Mouse (Mus musculus) heart, embryonic 16.5 days (tissue): ENCODE data around the gene B9d1. TPM values are rescaled to one million over a fixed set of nuclear protein-coding genes. Genes with fewer than 3 reads are reported as not detected.

Source experiments
- ATAC-seq: fragments of 200-750 bp; cut with Nextera tagmentation; replicated peaks from 2 replicates; pipeline ENCODE4 v1.8.0; 2017; ENCODE audit warnings: moderate number of reproducible peaks; ENCODE audit not compliant: insufficient read depth, low FRiP score; ENCODE audit errors: extremely low read depth
- H3K27ac ChIP-seq: fragments of 300-500 bp; sonication (generic); 2 replicates; pipeline ENCODE4 v1.5.1; 2014; ENCODE audit warnings: mild to moderate bottlenecking, low read length, control low read depth, moderate library complexity
- H3K27me3 ChIP-seq: fragments of 300-500 bp; sonication (generic); 2 replicates; pipeline ENCODE4 v1.6.1; 2014; ENCODE audit warnings: low read length, mixed read lengths; ENCODE audit not compliant: control insufficient read depth, insufficient read depth
- H3K36me3 ChIP-seq: fragments of 300-500 bp; sonication (generic); 2 replicates; pipeline ENCODE4 v1.6.1; 2014; ENCODE audit not compliant: control insufficient read depth, insufficient read depth
- H3K4me1 ChIP-seq: fragments of 300-500 bp; sonication (generic); 2 replicates; pipeline ENCODE4 v1.6.1; 2014; ENCODE audit warnings: low read length, mixed read lengths; ENCODE audit not compliant: control insufficient read depth, insufficient read depth
- H3K4me2 ChIP-seq: fragments of 300-500 bp; sonication (generic); 2 replicates; pipeline ENCODE4 v1.6.1; 2014; ENCODE audit warnings: low read depth, mild to moderate bottlenecking, control low read depth, low read length
- H3K4me3 ChIP-seq: fragments of 300-500 bp; sonication (generic); 2 replicates; pipeline ENCODE4 v1.5.1; 2014; ENCODE audit warnings: mild to moderate bottlenecking, control low read depth, low read length
- H3K9ac ChIP-seq: fragments of 300-500 bp; sonication (generic); 2 replicates; pipeline ENCODE4 v1.6.1; 2014; ENCODE audit warnings: low read length, control low read depth
- H3K9me3 ChIP-seq: fragments of 300-500 bp; sonication (generic); replicated peaks from 2 replicates; pipeline ENCODE4 v1.6.1; 2016; ENCODE audit warnings: low read length; ENCODE audit not compliant: control insufficient read depth
- WGBS: fragments of 180-500 bp; shearing (Covaris S2); extraction: QIAGEN DNeasy Blood & Tissue Kit; methylation state at CpG from one replicate; pipeline ENCODE4 v1.1.7; 2014; 5-methylcytosine and 5-hydroxymethylcytosine counted together
- polyA plus RNA-seq: library from polyadenylated mRNA; unstranded; fragments of >200 nt; fragmentation: Nextera tagmentation; extraction: Ambion mirVana; gene quantifications from 2 replicates; pipeline ENCODE4 v1.2.1, GENCODE M21; 2015

The B9d1 gene
- polyA plus RNA-seq, 1 experiment from 2014 or later: 11.6 TPM

DNA sequence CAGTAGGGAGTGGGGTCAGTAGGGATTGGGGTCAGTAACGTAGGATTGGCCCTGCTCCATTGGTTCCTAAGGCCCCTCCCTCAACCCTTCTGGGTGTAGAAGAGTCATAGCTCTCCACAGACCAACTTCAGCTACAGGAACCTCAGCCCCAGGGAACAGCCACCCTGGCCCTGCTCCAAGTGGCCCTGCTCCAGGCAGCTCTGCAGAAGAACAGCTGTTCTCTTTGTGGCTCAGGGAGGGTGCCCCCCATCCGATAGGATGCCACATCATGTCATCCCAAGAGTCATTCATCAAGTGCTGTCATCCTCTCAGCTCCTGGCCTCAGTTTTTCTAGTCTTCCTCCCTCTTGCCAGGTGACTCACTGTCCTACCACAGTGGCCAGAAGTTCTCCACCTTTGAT is 17.5 kb upstream of the B9d1 start:
- WGBS: 16% methylated on average over 2 of the region's 2 CpGs
- ATAC-seq: peak; percentile 46
- peaks cover 26% of the 10 kb centered on the region for H3K36me3 ChIP-seq
- no peaks in the 10 kb centered on the region for H3K9me3 ChIP-seq
- no peak overlapping the region for H3K27ac ChIP-seq
- no peak overlapping the region for H3K9ac ChIP-seq
- H3K4me2 ChIP-seq: peak overlapping the region; percentile 46
- H3K27me3 ChIP-seq: no peaks in the 10 kb centered on the region
- no peak overlapping the region for H3K4me3 ChIP-seq
- peaks cover 10% of the 10 kb centered on the region for H3K4me1 ChIP-seq

GRCm38 (mm10) chr11:61487936-61488335 is 17.0 kb upstream of the B9d1 start:
- Histone ChIP-seq H3K9ac (no peak overlapping the region), H3K4me1 (peaks cover 13% of the 10 kb centered on the region), H3K36me3 (peaks cover 26% of the 10 kb centered on the region), H3K4me2 (no peak overlapping the region), H3K4me3 (no peak overlapping the region), H3K27ac (no peak overlapping the region), H3K9me3 (no peaks in the 10 kb centered on the region), H3K27me3 (no peaks in the 10 kb centered on the region)
- ATAC-seq: no peak
- 83% methylated on average over 7 of the region's 7 CpGs for WGBS

GRCm38 (mm10) chr11:61489085-61489484 is 15.9 kb upstream of the B9d1 start:
- Histone ChIP-seq H3K4me2 (no peak overlapping the region), H3K27ac (no peak overlapping the region)

GRCm38 (mm10) chr11:61489874-61490273 is 15.1 kb upstream of the B9d1 start:
- H3K9me3 ChIP-seq: no peaks in the 10 kb centered on the region
- no peak overlapping the region for H3K4me2 ChIP-seq
- H3K36me3 ChIP-seq: peaks cover 26% of the 10 kb centered on the region
- no peak overlapping the region for H3K27ac ChIP-seq
- no peaks in the 10 kb centered on the region for H3K27me3 ChIP-seq
- H3K4me3 ChIP-seq: no peak overlapping the region
- 93% methylated on average over 8 of the region's 8 CpGs for WGBS
- H3K4me1 ChIP-seq: peaks cover 18% of the 10 kb centered on the region
- H3K9ac ChIP-seq: no peak overlapping the region
- ATAC-seq: no peak

More at GRCm38 (mm10) chr11:61489085-61489484, 15.9 kb upstream of the B9d1 start:
- Histone ChIP-seq H3K9me3 (no peaks in the 10 kb centered on the region), H3K4me1 (peaks cover 18% of the 10 kb centered on the region), H3K9ac (no peak overlapping the region), H3K36me3 (peaks cover 26% of the 10 kb centered on the region), H3K4me3 (no peak overlapping the region), H3K27me3 (no peaks in the 10 kb centered on the region)
- 78% methylated on average over 2 of the region's 2 CpGs for WGBS
- no peak for ATAC-seq

- 87% methylated on average over 22 of the region's 22 CpGs for WGBS
Measured at GRCm38 (mm10) chr11:61490944-61491520, 13.9 kb upstream of the B9d1 start.

GRCm38 (mm10) chr11:61492749-61493401 is 12.1 kb upstream of the B9d1 start:
- ATAC-seq: no peak
- H3K36me3 ChIP-seq: peaks cover 26% of the 10 kb centered on the region
- H3K9ac ChIP-seq: peak overlapping the region; percentile 80
- H3K4me1 ChIP-seq: peaks cover 12% of the 10 kb centered on the region
- no peak overlapping the region for H3K27ac ChIP-seq
- no peaks in the 10 kb centered on the region; the same call in 1 of the 2 replicates for H3K9me3 ChIP-seq
- H3K4me2 ChIP-seq: peak overlapping the region; percentile 91
- no peaks in the 10 kb centered on the region for H3K27me3 ChIP-seq
- peak overlapping the region; percentile 73 for H3K4me3 ChIP-seq
- 57% methylated on average over 12 of the region's 12 CpGs for WGBS

More at GRCm38 (mm10) chr11:61490944-61491520, 13.9 kb upstream of the B9d1 start:
- Histone ChIP-seq H3K9ac (no peak overlapping the region), H3K27me3 (no peaks in the 10 kb centered on the region), H3K9me3 (no peaks in the 10 kb centered on the region), H3K4me1 (peaks cover 22% of the 10 kb centered on the region), H3K4me2 (no peak overlapping the region), H3K27ac (no peak overlapping the region), H3K36me3 (peaks cover 26% of the 10 kb centered on the region), H3K4me3 (no peak overlapping the region)
- ATAC-seq: no peak

DNA sequence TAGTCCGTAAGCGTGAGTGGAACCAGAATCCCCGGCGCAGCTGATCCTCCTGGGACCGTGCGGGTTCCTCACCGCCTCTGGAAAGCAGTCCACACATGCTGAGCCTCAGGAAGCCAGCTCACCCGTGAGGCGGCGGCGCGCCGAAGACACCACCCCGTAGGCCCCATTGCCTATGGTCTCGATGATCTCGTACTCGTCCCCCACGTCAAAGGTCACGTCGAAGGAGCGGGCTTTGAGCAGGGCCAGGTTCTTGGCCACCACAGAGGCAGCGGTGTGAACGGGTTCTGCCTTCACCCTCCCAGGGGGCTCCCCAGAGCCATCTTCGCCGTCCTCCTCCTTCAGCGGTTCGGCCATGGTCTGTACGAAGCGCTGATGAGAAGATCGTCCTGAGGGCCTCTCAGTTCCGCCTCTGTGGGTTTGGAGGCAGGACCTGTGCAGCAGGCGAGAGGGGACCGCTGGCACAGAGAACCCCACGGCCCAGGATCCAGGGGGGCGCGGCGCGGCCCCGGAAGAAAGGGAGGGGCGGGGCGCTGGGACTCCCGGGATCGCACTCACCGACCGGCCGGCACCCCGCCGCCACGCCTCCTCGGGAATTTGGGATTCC is 11.3 kb upstream of the B9d1 start:
- peak overlapping the region; percentile 73 for H3K4me3 ChIP-seq
- H3K27me3 ChIP-seq: no peaks in the 10 kb centered on the region
- 1% methylated on average over 50 of the region's 50 CpGs for WGBS
- peak; percentile 34; the same call in 1 of the 2 replicates for ATAC-seq
- peaks cover 26% of the 10 kb centered on the region for H3K36me3 ChIP-seq
- peak overlapping the region; percentile 80 for H3K9ac ChIP-seq
- peak overlapping the region; percentile 91 for H3K4me2 ChIP-seq
- peak overlapping the region; percentile 74 for H3K27ac ChIP-seq
- H3K9me3 ChIP-seq: no peaks in the 10 kb centered on the region; the same call in 1 of the 2 replicates
- peaks cover 11% of the 10 kb centered on the region for H3K4me1 ChIP-seq

- Histone ChIP-seq H3K36me3 (peaks cover 24% of the 10 kb centered on the region), H3K4me2 (peak within 1 kb of the TSS; percentile 91), H3K27me3 (no peaks in the 10 kb centered on the region), H3K9me3 (no peaks in the 10 kb centered on the region; the same call in 1 of the 2 replicates), H3K4me3 (peak within 1 kb of the TSS; percentile 73), H3K27ac (peak within 1 kb of the TSS; percentile 90), H3K4me1 (peaks cover 14% of the 10 kb centered on the region), H3K9ac (peak within 1 kb of the TSS; percentile 80)
- ATAC-seq: peak; percentile 94
- WGBS: under 1% methylated on average over 62 of the region's 62 CpGs
Measured at GRCm38 (mm10) chr11:61494129-61494997, 10.6 kb upstream of the B9d1 start, which contains the start of gene Mapk7. Gene Mapk7 (minus strand): TSS chr11:61494406.
